Mouse (Mus musculus) monocyte, adult 59 days (primary cell): Measurements from ENCODE around the gene Magea3. TPM values are rescaled to one million over a fixed set of nuclear protein-coding genes. Genes with fewer than 3 reads are reported as not detected.

ENCODE experiments used
- total RNA-seq, 2 experiments: library from RNA; stranded (reverse); gene quantifications; one replicate each; pipeline ENCODE4 v1.2.4; 2023

The Magea3 gene
- not detected for total RNA-seq

GRCm38 (mm10) chrX:154949405-154949804 is at the start of gene Magea3:
Gene Magea3 (minus strand): TSS chrX:154949505.

GRCm38 (mm10) chrX:154995750-154996149 is 46.4 kb upstream of the Magea3 start, which contains the start of gene Magea8:
Gene Magea8 (minus strand): TSS chrX:154995850.

GRCm38 (mm10) chrX:154935887-154936286 is 13.4 kb downstream of the Magea3 start, which contains the start of gene Magea6:
Gene Magea6 (minus strand): TSS chrX:154935987.

Other genes starting within 250 kb of the Magea3 start
- not detected for gene Cldn34b1, start 59.2 kb downstream of the Magea3 start, total RNA-seq
- gene Magea6, start 13.5 kb downstream of the Magea3 start, total RNA-seq: not detected
- gene Magea8, start 46.3 kb upstream of the Magea3 start, total RNA-seq: not detected
- not detected for gene Magea5, start 113.6 kb upstream of the Magea3 start, total RNA-seq
- not detected for gene Magea1, start 140.3 kb upstream of the Magea3 start, total RNA-seq
- gene Magea2, start 144.2 kb upstream of the Magea3 start, total RNA-seq: not detected
- gene Cldn34b2, start 178.9 kb upstream of the Magea3 start, total RNA-seq: under 1 TPM in 1 of 2 experiments, not detected in 1; 0.63 TPM